Mouse (Mus musculus) adrenal gland, postnatal 25 days (tissue): ENCODE measurements at regions not wholly inside any gene's neighbourhood (a gene's known extent, or its start where the extent isn't known, plus 50 kb on each side); places are given as distances from the start of the nearest gene placed in this dataset.

ENCODE experiments used
- DNase-seq: peaks from one replicate; pipeline ENCODE4 v3.0.0; 2021; ENCODE audit warnings: mixed read lengths

DNA sequence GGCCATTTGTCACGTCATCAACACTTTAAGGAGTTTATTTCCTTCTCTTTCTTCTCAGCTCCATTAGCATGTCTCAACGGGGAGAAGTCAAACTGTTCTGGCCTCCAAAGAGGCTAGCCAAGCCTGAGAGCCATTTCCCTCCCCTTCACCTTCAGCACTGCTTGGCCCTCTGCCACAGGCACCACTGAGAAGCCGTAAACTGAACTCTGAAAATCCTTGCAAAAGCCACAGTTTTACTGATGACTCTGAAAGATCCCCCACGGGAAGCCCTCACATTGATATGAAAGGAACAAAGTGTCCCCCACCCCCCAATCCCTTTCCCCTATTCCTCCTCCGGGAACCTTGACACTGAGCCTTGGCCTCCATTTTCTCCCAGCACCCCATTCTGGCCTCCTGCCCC, 188.1 kb upstream of the Arid1b start:
- peak; percentile 78 for DNase-seq

DNA sequence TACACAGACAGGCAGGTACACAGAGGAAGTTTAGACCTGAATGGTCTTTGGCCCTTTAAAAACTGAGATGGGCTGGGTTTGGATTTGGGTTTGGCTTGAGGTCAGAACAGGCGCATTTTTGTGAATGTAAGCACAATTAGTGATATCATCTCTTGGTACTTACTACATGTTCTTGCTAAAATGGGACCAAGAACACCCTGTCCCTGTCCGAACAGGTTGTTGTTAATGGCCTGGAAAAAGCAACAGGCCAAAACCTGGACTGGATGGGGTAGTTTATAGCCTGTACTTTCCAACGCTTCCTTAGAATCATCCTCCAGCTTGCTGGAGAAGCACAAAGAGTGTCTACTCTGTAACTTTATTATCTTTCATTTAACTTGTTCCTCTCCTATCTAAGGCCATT, 185.2 kb upstream of the Arid1b start:
- DNase-seq: no peak

DNA sequence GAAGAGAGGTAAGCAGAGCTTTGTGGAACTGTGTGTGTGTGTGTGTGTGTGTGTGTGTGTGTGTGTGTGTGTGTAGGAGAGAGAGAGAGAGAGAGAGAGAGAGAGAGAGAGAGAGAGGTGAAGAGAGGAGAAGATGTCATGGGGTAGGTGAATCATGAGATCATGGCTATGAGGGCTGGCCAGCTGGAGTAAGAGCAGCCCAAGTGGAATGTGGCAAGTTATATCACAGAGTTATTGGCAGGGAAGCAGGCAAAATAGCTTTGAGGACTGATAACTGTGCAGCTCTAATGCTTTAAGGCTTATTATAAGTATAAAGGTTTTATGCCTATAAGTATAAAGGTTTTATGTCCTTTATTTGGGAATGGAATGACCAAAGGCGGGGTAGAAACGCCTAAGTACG, 180.9 kb upstream of the Arid1b start:
- no peak for DNase-seq

DNA sequence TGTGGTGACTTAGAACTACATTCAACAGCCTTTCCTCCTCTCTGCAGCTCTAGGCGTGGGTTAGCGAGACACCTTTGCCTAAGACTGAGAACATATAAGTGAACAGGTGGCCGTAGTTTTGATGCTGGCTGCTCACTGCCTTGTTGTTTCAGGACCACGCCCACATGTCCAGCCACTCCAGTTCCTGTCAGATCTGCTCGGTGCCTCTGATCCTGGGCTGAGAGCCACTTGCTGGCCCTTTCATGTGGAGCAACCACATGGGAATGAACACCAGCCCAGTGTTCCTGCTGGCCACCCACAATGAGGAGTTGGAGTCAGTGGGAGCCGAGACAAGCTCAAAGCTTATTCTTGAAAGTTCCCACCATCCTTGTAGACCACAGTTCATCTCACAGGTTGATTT, 180.5 kb upstream of the Arid1b start:
- no peak for DNase-seq

DNA sequence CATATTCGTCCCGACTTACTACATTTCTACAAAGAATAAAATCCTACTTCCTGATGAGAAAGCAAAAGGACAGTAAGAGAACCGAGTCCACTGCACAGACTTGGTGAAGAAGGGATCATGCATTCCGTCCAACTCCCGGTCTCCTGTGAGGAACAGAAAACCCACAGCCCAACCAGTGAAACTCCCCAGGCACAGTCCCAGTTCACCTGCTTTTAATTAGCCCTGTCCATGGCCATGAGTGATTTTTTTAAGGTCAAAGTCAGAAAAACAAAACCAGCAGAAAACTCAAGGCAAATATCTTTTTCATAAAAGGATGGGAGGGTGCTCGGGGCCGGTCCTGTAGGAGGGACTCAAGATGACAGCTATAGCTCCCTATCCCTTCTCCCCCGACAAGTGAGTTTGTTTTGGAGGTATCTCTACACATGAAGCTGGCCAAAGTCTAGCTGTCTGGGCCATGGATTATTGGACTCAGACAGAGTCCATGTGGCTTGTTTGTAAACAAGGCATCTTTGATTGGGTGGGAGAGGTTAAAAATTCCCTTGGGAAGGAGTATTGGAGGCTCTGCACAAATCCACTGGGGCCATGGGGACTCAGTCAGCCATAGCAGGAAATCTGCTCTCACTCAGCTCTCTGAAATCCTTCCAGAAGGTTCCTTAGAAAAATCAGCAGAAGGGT, 168.8 kb upstream of the Arid1b start:
- no peak for DNase-seq

DNA sequence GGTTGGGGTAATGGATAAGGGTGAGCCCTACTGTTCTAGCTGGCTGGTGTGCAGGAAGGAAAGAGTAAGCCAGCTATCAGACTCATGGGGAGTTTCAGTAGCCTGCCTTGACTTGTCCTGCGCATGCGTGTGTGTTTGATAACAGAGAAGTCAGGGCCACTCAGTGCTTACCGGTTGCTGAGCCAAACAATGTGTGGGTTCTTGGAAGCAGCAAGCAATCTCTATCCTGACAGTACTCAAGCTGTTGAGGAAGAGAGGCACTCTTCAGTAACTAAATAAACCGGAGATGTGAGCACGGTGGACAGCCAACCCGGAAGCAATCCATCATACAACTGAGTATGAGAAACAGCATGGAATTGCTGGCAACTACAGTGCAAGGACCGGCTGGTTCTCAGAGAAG, 160.1 kb upstream of the Arid1b start:
- DNase-seq: peak; percentile 54

DNA sequence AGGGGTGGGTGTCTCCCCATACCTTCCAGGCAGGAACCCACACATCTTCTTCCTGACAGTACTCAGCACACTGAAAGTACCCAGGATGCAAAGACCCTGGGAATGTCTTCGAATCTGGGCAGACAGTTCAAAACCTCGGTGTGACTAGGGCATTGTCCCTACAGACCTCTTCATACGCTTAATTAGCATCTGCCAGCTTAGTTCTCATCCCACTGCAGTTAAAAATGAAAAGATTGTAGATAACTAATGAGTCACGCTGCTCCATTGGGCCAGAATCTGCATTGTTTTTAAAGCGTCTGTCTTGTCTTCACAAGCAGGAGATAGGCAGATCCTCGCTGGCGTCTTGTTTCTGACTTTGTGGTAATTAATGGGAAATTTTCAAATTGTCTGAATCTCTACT, 159.6 kb upstream of the Arid1b start:
- no peak for DNase-seq

DNA sequence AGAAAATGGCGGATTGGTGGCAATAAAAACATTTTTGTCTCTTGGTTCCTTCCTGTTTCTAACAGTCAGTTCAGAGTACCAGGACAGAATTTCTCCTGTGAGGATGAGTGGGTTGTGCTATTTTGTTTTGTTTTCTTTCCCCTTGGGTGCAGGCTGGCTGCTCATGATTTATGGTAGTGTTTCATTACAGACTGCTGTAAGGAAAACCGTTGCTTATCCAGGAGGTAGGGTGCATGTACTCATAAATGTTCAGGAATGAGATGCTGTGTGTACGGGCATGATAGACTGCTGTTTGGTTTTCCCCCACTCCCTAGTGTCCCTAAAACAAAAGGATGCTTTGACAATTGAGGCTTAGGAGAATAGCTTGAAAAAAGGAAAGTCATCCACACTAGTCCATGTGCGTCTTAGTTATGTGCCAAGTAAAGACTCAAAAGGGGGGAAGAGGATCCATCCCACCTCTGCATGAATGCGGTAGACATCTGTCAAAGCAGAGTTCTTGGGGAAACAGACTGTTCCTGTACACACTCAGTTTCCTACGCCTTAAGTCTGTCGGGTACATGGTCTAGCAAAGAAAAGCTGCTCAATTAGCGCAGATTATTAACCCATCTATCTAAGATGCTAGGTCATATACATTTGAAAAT, 158.9 kb upstream of the Arid1b start:
- no peak for DNase-seq

DNA sequence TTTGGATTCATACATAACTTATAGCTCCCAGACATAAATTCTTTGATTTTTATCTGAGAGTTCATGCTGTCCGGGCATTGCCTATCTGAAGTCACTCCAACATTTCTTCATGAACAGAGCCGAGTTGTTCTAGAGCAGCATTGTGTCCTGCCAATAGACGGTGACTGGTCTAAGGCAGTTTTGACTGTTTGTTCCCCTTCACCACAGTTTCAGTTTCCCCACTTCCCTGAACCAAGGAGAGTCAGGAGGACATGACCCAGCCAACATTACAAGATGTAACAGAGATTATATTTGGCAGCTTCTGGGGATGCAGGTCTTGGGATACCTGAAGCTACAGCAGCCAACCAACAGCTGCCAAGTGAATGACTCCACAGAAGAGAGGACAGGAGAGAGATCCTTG, 154.0 kb upstream of the Arid1b start:
- DNase-seq: no peak

DNA sequence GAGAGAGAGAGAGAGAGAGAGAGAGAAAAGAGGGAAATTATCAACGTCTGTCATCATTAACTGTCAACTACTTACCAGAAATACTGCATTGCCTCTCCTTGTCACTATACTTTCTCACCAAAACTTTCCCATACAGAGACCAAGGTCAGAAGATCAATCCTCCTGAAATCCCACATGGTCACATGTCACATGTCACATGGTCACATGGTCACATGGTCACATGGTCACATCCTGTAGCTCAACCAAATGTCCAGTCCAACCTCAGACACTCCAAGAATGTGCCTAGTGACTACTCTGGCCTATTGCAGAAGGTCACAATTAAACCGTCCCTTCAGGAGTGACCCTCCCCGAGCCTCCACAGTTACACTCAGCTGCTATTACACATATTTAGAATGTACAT, 135.8 kb upstream of the Arid1b start:
- DNase-seq: no peak

DNA sequence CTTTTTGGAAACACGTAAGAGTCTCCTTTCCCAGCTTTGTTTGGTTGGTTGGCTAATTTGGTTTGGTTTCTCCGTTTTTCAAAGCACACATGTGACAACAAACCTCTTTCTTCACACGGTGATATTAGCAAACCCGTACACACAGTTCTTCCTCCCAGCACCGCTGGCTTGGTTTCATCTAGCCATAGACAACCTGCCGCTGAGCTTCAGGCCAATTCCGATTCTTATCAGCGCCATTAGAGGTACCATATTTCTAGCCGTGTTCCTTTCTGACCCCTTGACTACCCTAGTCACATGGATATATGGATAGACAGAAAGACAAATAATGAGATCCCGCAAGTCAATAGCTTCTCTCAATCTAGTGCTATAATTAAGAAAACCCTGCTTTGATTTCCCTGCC, 129.2 kb upstream of the Arid1b start:
- no peak for DNase-seq

DNA sequence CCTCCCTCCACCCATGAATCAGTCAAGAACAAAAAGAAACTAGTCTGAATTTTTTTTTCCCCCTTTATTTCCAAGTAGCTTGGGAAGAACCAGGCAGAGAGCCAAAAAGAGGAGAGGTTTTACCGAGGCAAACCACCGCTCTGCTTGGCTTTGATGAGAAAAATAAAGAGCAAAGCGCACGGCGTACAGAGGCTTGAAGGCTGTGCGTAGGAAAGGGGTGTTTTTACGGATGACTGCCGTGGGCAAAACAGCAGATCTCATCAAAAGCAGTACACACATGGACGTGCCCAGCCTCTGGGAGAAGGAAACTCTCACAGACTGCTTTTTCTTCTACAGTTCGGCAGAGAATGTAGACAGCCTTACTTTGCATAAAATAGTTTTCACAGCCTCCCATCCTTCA, 128.5 kb upstream of the Arid1b start:
- no peak for DNase-seq

DNA sequence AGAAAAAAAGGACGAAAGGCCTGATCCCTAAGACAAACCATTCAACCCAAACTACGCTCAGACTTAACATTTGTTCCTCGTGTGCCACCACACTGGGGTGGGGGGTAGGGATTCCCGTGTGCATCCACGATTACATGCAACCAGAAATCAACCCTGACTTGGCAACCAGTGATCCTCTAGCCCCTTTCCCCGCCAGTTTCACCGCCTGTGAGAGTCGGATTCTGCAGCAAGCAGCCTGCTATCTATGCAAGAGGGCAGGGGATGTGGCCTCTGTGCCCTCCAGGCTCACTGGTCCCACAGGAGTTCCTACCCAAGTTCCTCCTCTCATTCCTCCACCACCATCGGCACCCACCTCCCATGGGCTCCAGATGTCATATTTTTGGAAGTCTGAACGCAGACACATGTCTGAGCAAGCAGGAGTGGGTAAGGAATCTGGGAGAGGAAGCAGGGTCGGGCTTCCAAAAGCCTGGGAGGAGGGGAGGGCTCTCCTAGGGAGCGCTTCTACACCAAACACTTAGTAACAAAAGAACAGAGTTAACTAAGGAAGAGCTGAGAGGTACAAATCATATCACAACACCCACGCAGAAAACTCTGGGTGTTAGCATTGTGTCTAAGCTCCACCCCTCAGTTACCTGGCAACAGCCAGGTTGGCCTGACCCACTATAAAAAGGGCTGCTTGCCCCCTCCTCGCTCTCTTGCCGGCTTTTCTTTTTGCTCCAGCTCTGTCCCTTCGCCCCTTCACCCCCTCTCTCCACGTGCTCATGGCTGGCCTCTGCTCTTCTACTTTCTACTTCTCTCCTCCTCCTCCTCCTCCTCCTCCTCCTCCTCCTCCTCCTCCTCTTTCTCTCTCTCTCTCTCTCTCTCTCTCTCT, 127.9 kb upstream of the Arid1b start:
- no peak for DNase-seq

DNA sequence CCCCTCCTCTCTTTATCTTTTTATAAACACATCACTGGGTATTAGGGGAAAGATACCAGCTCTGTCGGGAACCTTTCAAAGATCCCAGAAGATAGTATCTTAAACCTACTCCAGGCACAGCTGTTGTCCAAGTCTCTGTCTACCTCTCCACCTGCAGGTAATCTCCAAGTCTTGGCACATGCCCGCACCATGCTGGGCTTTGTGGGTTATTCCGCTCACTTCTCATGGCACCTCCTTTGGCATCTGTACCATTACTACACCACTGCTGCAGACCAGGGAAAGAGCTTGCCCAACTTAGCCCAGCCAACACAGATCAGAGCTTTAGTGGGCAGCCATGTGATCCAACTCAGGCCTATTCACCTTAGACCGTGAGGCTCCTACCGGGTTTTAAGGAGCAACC, 127.0 kb upstream of the Arid1b start:
- no peak for DNase-seq

DNA sequence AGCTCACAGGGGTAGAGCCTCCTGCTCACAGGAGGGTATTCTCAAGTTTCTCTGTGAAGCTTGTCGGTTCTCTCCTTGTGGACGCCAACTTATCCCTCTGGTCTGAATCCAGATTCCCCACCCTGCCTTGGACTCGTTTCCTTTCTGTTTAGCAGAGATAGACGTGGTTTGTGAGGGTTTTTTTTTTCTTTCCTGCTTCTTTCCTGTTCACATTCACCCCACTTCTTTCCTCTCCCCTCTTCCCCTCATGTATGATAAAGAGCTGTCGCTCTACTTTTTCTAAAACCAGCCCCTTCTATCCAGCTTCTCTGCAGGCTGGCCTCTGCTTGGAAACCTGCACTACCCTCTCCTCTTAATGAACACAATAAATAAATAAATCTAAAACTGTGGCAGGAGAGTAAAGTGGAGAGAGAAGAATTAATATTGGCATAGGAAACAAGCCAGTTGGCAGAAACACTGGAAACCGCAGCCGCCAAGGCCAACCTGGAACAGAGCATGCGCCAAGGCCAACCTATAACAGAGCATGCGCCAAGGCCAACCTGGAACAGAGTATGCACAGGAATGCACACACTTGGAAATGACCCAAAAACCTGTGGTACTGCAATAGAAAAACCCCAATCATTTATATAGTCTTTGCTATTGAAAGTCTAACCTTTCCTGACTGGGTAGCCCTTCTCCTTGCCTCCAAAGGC, 126.2 kb upstream of the Arid1b start:
- DNase-seq: peak; percentile 82

DNA sequence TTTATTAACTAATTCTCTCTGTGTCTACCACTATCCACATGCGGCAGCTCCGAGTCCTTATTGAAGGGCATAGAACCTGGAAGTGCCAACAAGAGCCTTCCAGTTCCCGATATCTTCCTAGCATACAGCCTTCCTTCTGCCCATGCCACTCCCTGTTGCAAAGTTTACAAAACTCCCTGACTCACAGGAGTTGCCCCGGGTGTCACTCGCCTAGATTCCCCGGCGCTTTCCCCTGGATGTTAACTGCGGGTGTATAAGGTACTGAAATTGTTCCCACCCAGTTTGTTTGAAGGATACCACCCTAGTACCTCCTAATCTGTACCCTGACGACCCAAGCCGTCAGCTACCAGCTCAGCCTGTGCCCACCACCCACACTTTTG, 125.7 kb upstream of the Arid1b start:
- peak; percentile 18 for DNase-seq

DNA sequence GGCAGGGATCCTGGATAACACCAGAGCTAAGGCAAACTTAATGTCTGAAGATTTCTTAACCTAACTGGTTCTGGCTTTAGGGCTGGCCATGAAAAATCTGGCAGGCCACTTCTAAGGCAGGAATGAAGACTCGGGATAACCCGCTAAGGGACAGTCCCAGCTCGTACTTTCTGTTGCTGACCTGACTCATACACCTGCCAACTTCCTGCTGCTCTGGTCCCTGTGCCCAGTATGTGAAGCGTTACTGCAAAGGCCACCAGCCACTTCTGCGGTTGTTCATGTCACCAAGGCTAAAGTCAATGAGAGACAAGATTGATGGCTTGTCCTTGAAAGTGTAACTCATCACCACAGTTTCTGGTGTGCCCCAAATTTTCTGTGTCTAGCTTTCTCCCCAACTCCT, 125.3 kb upstream of the Arid1b start:
- peak; percentile 46 for DNase-seq

DNA sequence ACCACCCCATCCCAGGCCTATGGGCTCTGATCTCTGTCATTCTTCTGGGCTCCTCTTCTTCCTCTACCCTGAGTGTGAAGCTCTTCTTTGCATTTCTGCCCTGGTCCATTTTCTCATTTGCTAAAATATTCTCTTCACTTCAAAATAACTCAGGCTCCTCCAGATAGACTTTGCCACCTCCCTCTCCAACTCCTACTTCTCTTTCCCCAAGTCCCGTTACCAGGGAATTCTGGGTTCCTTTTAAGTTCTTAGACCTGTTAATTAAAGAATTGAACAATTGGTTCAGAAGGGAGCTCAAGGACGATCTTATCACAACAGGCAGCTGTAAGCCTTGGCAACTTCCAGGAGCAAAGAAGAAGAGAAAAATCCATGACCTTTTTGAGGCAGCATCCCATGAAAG, 122.9 kb upstream of the Arid1b start:
- no peak for DNase-seq

DNA sequence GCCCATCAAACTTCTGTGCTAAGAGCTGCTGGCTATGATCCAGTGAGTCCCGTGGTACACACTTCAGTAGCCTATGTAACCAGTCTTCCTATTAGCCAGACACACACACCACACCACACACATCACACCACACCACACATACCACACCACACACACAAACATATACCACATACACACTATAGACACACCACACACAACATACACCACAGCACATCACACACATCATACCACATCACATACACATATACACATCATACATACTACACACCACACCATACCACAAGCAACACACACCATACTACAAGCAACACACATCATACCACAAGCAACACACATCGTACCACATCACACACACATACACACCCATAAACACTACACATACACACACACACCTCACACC, 119.7 kb upstream of the Arid1b start:
- no peak for DNase-seq

DNA sequence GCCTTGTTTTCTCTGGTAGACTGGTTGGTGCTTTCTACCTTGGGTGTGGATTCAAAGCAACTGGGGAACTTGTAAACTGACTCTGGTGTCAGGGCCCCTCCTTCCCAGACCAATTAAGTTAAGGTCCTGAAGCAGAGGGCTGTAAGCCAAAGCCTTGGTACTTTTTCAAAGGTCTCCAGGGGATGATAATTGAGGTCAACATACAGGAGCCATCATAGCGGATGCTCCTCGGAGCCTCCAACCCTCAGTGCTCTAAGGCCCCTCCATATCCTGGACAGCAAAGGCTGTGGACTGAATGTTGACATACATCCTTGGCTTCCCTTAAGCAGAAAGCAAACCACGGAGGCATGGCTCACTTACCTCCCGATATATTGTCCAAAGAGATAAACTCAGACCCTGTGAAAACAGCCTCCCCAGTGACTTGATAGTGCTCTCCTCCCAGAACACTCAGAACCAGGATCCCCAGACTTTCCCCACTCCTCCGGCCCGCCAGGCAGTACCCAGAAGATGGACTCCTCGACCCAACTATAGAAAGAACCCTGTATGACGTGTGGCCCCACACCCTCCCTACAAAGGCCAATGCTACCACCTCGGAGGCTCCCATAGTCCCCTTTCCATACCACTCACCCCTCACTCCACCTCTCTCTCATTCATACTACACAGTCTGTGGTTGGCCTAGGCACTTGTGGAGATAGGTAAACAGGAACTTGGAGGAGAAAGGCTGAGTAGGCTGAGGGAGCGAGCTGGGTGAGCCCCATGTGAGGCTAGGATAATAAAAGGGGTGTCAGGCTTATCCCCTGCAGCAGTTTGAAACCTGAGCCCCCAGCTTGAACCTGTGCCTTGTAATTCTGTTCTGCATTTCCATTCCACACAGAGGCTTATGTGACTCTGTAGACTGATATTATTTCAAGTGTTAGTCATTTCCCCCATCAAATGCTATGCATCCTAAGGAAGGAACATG, 118.8 kb upstream of the Arid1b start:
- DNase-seq: no peak

DNA sequence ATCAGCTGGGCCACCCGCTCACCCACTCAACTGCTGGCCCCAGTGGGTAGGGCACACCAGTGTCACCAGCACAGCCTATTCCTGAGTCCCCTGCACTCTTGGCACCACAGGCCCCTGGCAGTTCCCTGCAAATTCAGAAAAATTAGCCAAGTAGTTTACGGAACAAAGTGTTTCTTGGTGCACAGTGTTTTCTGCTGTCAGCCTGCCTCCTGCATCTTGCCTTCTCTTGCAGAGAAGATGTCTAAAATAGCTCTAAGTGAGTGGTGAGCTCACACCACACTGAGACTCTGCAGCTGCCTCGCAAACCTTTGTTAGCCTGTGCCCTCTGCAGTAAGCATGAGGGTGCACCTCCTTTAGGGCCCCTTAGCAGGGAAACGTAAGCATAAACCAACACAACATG, 117.7 kb upstream of the Arid1b start:
- DNase-seq: no peak

DNA sequence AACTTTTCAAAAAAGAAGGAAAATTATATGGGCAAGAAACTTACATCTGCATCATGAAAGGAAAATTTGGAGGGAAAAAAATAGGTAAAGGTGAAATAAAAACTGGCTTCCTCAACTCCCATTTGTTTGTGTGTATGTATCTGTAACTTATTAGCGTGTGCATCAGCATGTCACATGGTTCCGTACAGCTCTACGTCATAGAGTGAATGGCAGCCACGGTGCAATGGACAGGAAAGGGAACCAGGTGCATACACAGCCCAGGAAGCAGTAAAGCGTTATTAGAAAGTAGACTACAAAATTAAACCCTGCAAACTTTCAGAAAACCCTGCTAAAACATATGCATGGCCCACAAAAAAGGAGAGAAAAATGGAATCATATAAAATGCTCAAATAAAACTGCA, 112.7 kb upstream of the Arid1b start:
- DNase-seq: no peak
